Mouse (Mus musculus) intestine, postnatal 0 days (tissue): ENCODE data around the gene Fstl3. TPM values are rescaled to one million over a fixed set of nuclear protein-coding genes. Genes with fewer than 3 reads are reported as not detected.

ENCODE experiments used
- ATAC-seq: fragments of 200-750 bp; cut with Nextera tagmentation; 2 replicates; pipeline ENCODE4 v1.8.0; 2017; ENCODE audit warnings: mild to moderate bottlenecking, moderate TSS enrichment, moderate library complexity
- H3K27ac ChIP-seq: fragments of 300-500 bp; sonication (generic); 2 replicates; pipeline ENCODE4 v1.5.1; 2014; ENCODE audit warnings: mild to moderate bottlenecking, low read depth, low read length, moderate library complexity
- H3K27me3 ChIP-seq: fragments of 300-500 bp; sonication (generic); replicated peaks from 2 replicates; pipeline ENCODE4 v1.6.1; 2014; ENCODE audit warnings: low read length, mixed read lengths; ENCODE audit not compliant: control insufficient read depth, insufficient read depth
- H3K36me3 ChIP-seq: fragments of 300-500 bp; sonication (generic); 2 replicates; pipeline ENCODE4 v1.6.1; 2014; ENCODE audit warnings: mild to moderate bottlenecking, moderate library complexity; ENCODE audit not compliant: control insufficient read depth, insufficient read depth
- H3K4me1 ChIP-seq: fragments of 300-500 bp; sonication (generic); replicated peaks from 2 replicates; pipeline ENCODE4 v1.6.1; 2014; ENCODE audit warnings: antibody characterized with exemption, low read length, mixed read lengths; ENCODE audit not compliant: control insufficient read depth, insufficient read depth
- H3K4me2 ChIP-seq: fragments of 300-500 bp; sonication (generic); replicated peaks from 2 replicates; pipeline ENCODE4 v1.6.1; 2014; ENCODE audit warnings: low read depth, mild to moderate bottlenecking, moderate library complexity
- H3K4me3 ChIP-seq: fragments of 300-500 bp; sonication (generic); 2 replicates; pipeline ENCODE4 v1.5.1; 2014; ENCODE audit warnings: low read depth, low read length
- H3K9ac ChIP-seq: fragments of 300-500 bp; sonication (generic); 2 replicates; pipeline ENCODE4 v1.6.1; 2014; ENCODE audit warnings: mild to moderate bottlenecking, low read depth, low read length
- H3K9me3 ChIP-seq: fragments of 300-500 bp; sonication (generic); 2 replicates; pipeline ENCODE4 v1.6.1; 2016; ENCODE audit warnings: mixed run types; ENCODE audit not compliant: control insufficient read depth
- CTCF ChIP-seq: sonication (generic); IDR thresholded peaks from 2 replicates; pipeline ENCODE4 v1.5.1; 2016; ENCODE audit warnings: low read depth, mild to moderate bottlenecking, control low read depth, antibody characterized with exemption, moderate library complexity
- WGBS: fragments of 180-500 bp; shearing (Covaris S2); extraction: QIAGEN DNeasy Blood & Tissue Kit; methylation state at CpG from one replicate; pipeline ENCODE4 v1.1.7; 2014; 5-methylcytosine and 5-hydroxymethylcytosine counted together
- polyA plus RNA-seq: library from polyadenylated mRNA; unstranded; fragments of >200 nt; fragmentation: Nextera tagmentation; extraction: Ambion mirVana; gene quantifications from 2 replicates; pipeline ENCODE4 v1.2.1, GENCODE M21; 2015

Fstl3 gene
- polyA plus RNA-seq, 1 experiment from 2014 or later: 7.3 TPM

DNA sequence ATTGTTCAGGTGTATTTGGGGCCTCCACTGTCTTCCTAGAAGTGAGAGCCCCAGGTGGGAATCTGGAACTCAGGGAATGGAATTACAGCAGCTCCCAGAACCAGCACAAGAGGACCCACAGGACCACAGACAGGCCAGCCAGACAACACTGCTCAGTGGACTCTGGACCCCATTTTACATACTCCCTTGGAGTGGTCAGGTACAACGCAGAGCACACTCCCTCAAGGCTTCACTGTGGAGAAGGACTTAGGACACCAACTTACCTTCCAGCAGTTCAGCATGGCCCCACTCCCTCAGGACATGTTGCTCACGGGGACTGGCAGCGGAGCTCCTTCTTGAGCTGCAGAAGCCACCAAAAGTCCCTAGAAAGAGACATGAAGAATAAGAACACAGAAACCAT lies 31.7 kb upstream of the Fstl3 start:
- peaks cover 4% of the 10 kb centered on the region; the same call in 1 of the 2 replicates for H3K4me1 ChIP-seq
- WGBS: 66% methylated on average over 3 of the region's 3 CpGs
- peak; percentile 21; the same call in 1 of the 2 replicates for ATAC-seq

DNA sequence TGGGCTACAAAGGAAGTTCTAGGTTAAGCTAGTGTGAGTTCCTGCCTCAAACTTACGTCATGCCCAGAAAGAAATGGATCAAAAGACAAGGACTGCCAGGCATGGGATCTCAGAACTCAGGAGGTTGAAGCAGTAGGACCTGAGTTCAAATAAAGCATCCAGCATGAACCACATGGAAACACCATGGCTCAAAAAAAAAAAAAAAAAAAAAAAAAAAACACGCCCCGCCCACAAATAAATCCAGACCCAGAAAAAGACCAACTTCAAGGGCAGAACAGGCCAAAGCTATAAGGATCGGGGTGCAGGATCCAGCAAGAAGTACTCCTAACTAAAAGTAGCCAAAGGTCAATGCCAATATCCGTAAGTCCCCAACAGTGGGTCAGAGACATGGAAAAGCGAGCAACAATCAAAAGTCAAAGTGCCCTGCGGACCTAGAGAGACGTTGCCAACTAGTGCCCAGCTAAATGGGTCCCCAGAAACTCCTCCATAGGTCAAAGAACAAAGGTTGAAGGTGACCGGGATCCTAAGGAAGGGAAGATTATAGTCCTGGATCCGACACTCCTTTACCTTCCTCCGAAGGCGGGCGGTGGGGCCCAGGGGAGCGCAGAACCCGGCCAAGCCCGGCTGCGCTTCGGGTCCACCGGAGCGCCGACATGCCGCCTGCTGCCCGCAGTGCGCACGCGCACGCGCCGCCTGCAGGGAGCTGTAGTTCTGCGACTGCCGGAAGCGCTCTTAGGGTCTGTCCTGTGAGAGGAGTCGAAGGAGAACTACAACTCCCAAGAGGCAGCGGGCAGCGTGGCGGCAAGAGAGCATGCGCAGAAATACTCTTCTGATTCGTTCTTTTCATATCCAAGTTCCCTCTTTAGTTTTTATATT lies 30.9 kb upstream of the Fstl3 start, which contains the start of gene Polrmt:
TSS of gene Polrmt (minus strand) at position 684 of the 876 bp plus-strand sequence.
- ATAC-seq: peak; percentile 94
- peak; percentile 67 for TF ChIP-seq CTCF
- Histone ChIP-seq H3K27ac (no peak within 1 kb of the TSS), H3K9ac (peak within 1 kb of the TSS; percentile 43), H3K27me3 (no peaks in the 10 kb centered on the region), H3K36me3 (peaks cover 32% of the 10 kb centered on the region), H3K4me2 (peak within 1 kb of the TSS; percentile 77), H3K9me3 (no peaks in the 10 kb centered on the region), H3K4me1 (peaks cover 4% of the 10 kb centered on the region; the same call in 1 of the 2 replicates), H3K4me3 (peak within 1 kb of the TSS; percentile 57)
- WGBS: 2% methylated on average over 38 of the region's 38 CpGs

More for the DNA sequence above, 31.7 kb upstream of the Fstl3 start:
- Histone ChIP-seq H3K27ac (no peak overlapping the region), H3K9ac (peak overlapping the region; percentile 43; the same call in 1 of the 2 replicates), H3K9me3 (no peaks in the 10 kb centered on the region), H3K36me3 (peaks cover 39% of the 10 kb centered on the region), H3K4me2 (peak overlapping the region; percentile 77), H3K27me3 (no peaks in the 10 kb centered on the region), H3K4me3 (peak overlapping the region; percentile 57; the same call in 1 of the 2 replicates)
- TF ChIP-seq CTCF: no peak

DNA sequence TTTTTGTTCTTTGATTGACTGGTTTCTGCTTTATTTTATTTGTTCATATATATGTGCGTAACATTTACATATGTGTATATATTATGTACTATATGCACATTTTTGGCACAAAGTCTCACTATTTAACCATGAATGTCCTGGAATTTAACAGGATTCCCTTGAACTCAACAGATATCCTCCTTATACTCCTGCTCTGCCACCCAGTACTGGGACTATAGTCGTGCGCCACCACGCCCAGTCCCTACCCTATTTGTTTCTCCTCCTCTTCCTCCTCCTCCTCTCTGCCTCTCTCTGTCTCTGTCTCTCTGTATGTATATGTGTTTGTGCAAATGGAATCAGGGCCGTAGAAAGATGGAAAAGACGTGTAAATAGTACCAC lies 30.3 kb upstream of the Fstl3 start:
- peak; percentile 34 for ATAC-seq
- Histone ChIP-seq H3K36me3 (peaks cover 26% of the 10 kb centered on the region), H3K9ac (no peak overlapping the region), H3K9me3 (no peaks in the 10 kb centered on the region), H3K27me3 (no peaks in the 10 kb centered on the region), H3K27ac (no peak overlapping the region), H3K4me2 (peak overlapping the region; percentile 77), H3K4me1 (peaks cover 4% of the 10 kb centered on the region; the same call in 1 of the 2 replicates), H3K4me3 (peak overlapping the region; percentile 57; the same call in 1 of the 2 replicates)
- 17% methylated on average over 6 of the region's 6 CpGs for WGBS
- no peak for TF ChIP-seq CTCF

DNA sequence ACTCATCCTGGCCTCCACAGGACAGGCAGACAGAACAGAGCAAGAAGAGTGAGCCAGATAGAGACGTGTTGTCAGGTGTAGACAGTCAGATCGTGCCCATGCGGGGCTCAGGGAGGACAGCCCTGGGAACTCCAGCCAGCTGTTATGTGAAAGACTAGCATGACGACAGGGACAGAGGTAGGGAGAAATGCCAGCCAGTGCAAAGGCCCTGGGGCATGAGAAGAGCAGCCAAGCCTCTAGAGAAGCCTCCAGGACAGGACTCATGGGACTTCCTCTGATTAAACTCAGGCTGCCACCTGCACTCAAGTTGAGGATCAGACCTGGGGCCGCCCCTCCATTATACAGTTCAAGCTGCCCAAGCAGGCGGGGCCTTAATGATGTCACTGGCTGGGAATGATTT lies 28.6 kb upstream of the Fstl3 start:
- 80% methylated on average over 6 of the region's 6 CpGs for WGBS
- no peak for TF ChIP-seq CTCF

DNA sequence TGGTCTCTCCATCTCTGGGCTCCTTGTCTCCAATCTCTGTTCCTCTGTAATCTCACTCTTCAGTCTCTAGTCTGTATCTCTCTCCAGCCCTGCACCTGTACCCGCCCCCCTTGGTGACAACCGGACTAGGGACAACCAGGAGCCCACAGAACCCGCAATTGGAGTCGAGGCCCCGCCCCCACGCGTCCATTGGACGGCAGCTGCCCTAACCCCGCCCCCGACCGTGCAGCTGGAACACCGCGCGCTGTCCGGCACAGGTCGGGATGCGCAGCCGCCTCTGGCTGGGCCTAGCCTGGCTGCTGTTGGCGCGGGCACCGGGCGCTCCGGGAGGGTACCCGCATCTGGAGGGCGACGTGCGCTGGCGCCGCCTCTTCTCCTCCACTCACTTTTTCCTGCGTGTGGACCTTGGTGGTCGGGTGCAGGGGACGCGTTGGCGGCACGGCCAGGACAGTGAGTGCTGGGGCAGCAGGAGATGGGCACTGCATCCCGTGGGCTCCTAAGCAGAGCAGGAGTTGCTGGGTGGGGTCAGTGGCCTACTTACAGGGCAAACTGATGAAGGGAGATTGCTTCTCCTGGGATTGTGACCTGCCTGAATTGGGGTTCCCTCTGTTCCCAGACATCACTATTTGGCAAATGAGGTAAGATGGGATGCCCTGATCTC lies 22.1 kb upstream of the Fstl3 start, which contains the start of gene Fgf22:
TSS of gene Fgf22 (plus strand) at position 221 of the 661 bp plus-strand sequence.
- Histone ChIP-seq H3K4me1 (no peaks in the 10 kb centered on the region), H3K9me3 (no peaks in the 10 kb centered on the region), H3K27me3 (no peaks in the 10 kb centered on the region), H3K4me3 (peak within 1 kb of the TSS; percentile 26), H3K27ac (no peak within 1 kb of the TSS), H3K36me3 (peaks cover 25% of the 10 kb centered on the region), H3K9ac (no peak within 1 kb of the TSS), H3K4me2 (peak within 1 kb of the TSS; percentile 62)
- 2% methylated on average over 36 of the region's 36 CpGs for WGBS
- no peak for TF ChIP-seq CTCF
- peak; percentile 67; the same call in 1 of the 2 replicates for ATAC-seq

More for the DNA sequence above, 28.6 kb upstream of the Fstl3 start:
- H3K9ac ChIP-seq: no peak overlapping the region
- H3K36me3 ChIP-seq: 0 out of 2 replicates have a peak, but pooled peaks cover 10% of the 10 kb centered on the region
- H3K4me3 ChIP-seq: no peak overlapping the region
- no peaks in the 10 kb centered on the region for H3K9me3 ChIP-seq
- peaks cover 4% of the 10 kb centered on the region; the same call in 1 of the 2 replicates for H3K4me1 ChIP-seq
- no peak overlapping the region for H3K4me2 ChIP-seq
- H3K27ac ChIP-seq: no peak overlapping the region
- H3K27me3 ChIP-seq: no peaks in the 10 kb centered on the region
- ATAC-seq: no peak

DNA sequence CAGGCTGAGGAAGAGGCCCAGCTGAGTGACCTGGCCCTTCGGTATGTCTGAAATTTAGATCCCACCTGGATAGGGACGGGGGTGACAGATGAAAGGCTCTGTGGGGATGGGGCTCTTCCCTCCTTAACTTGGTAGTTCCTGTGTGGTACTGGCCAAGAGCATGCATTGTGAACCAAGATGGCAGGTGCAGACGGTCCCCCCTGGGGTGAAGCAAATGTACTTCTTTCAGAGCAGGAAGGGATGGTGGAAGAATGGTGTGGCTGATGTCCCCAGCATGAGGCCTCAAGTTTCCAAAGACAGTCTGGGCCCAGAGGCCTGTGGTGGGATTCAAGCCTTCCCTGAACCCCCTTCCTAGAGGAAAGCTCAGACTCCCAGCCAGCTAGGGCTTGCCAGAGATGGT lies 21.2 kb upstream of the Fstl3 start:
- TF ChIP-seq CTCF: no peak
- no peak overlapping the region for H3K9ac ChIP-seq
- H3K4me1 ChIP-seq: no peaks in the 10 kb centered on the region
- H3K27ac ChIP-seq: no peak overlapping the region
- no peak overlapping the region for H3K4me3 ChIP-seq
- WGBS: 82% methylated on average over 3 of the region's 3 CpGs
- H3K36me3 ChIP-seq: peaks cover 33% of the 10 kb centered on the region
- H3K27me3 ChIP-seq: no peaks in the 10 kb centered on the region
- no peak overlapping the region for H3K4me2 ChIP-seq
- no peaks in the 10 kb centered on the region for H3K9me3 ChIP-seq
- no peak for ATAC-seq
